Mouse (Mus musculus): ENCODE measurements around the gene Wscd2. TPM values are rescaled to one million over a fixed set of nuclear protein-coding genes. Genes with fewer than 3 reads are reported as not detected.

The Wscd2 gene
- polyA plus RNA-seq, 1 experiment from 2014 or later = 13.7 TPM

DNA sequence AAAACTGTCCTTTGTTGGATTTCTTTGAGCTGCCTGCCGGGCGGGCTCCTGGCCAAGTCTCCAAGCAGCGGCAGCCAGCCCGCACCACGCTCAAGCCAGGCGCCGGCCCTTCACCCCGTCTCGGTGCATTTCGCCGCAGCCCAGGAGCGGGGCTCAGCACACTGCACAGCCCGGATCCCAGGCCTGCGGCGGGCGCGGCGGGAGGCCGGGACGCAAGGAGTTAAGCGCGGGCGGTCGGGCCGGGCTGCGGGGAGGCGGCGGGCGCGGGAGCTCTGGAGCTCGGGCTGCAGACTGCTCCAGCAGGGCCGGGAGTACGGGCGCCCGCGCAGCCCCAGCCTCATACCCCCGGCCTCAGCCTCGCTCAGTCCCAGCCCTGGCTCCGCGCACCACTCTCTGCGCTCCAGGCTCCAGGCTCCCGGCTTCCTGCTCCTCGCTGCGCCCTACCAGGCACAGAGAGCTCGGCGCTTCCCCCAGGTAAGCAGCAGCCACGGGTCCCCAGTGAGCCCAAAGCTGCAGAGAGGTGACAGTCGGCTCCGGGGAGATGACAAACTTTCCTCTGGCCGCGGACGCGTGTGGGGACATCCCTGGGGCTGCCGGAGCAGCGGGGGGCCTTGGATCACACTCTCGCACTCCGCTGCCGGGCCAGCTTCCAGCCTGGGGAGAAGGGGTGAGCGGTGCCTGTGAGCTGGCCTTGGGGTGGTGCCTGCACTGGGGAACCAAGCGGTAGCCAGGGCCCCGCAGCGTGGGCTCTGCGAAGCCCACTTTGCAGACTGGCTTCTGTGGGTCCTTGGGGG is 531 bp downstream of the Wscd2 start:
- Histone ChIP-seq H3K27me3 (ENCODE audit: control insufficient read depth, insufficient read depth, low read length) (no peaks in the 10 kb centered on the region), H3K4me3 (replicated peaks; ENCODE audit: low read length) (peak overlapping the region; percentile 62), H3K36me3 (replicated peaks; ENCODE audit: control insufficient read depth, insufficient read depth) (no peaks in the 10 kb centered on the region), H3K4me1 (replicated peaks; ENCODE audit: control insufficient read depth, insufficient read depth, low read length) (peaks cover 27% of the 10 kb centered on the region), H3K9me3 (ENCODE audit: control insufficient read depth, low read length) (no peaks in the 10 kb centered on the region), H3K9ac (peak overlapping the region; percentile 87), H3K4me2 (replicated peaks) (peak overlapping the region; percentile 85), H3K27ac (peak overlapping the region; percentile 76)
- DNase-seq (ENCODE audit: low spot score) (peak; percentile 52), ATAC-seq (ENCODE audit: low FRiP score) (peak; percentile 81)
- WGBS = 2% methylated on average over 41 of the region's 63 CpGs

DNA sequence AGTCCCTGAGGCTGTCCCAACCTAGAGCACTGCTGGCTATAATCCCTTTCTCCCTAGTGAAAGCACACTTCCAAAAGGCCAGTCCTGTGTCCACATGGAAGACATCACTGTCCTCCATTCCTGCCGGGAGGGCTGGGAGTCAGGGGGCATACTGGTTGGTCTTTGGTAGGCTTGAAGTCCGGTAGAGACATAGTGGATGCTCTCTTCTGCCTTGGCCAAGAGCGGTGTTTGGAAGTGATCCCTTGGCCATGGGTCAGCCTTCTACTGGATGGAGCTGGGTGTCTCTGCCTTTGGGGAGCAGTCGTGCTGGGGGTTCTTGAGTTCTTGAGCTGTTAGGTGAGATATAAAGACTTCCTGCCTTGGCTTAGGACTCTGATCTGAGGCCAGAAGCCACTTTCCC is 1.4 kb downstream of the Wscd2 start:
- Histone ChIP-seq H3K9ac (peak overlapping the region; percentile 87), H3K4me1 (replicated peaks; ENCODE audit: control insufficient read depth, insufficient read depth, low read length) (peaks cover 27% of the 10 kb centered on the region), H3K27ac (no peak overlapping the region), H3K4me2 (replicated peaks) (peak overlapping the region; percentile 85), H3K36me3 (replicated peaks; ENCODE audit: control insufficient read depth, insufficient read depth) (no peaks in the 10 kb centered on the region), H3K9me3 (ENCODE audit: control insufficient read depth, low read length) (no peaks in the 10 kb centered on the region), H3K4me3 (replicated peaks; ENCODE audit: low read length) (peak overlapping the region; percentile 62), H3K27me3 (ENCODE audit: control insufficient read depth, insufficient read depth, low read length) (no peaks in the 10 kb centered on the region)
- WGBS = 72% methylated on average over 4 of the region's 4 CpGs
- no peak for DNase-seq (ENCODE audit: low spot score)
- ATAC-seq (ENCODE audit: low FRiP score) = no peak

DNA sequence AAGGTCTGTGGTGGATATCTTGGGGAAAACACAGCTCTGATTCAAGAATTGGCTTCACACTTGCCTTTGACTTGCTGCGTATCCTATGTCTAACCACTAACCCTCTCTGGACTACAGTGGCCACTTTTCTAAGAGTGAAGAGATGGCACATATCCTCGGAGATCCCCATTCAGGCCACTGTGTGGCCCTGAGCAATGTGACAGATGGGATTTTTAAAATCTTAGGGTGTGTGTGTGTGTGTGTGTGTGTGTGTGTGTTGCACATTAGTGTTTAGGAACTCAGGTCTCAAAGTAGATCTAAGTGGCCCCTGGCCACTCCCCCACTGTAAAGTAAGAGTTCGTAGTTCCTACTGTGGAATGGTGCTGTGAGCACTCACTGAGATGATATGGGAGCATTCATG is 1.9 kb downstream of the Wscd2 start:
- no peak overlapping the region for H3K27ac ChIP-seq
- no peak for ATAC-seq (ENCODE audit: low FRiP score)
- no peaks in the 10 kb centered on the region for H3K9me3 ChIP-seq (ENCODE audit: control insufficient read depth, low read length)
- peak overlapping the region; percentile 85 for H3K4me2 ChIP-seq (replicated peaks)
- H3K36me3 ChIP-seq (replicated peaks; ENCODE audit: control insufficient read depth, insufficient read depth) = no peaks in the 10 kb centered on the region
- 84% methylated on average over 3 of the region's 3 CpGs for WGBS
- H3K9ac ChIP-seq = peak overlapping the region; percentile 87; the same call in 1 of the 2 replicates
- no peak for DNase-seq (ENCODE audit: low spot score)
- H3K27me3 ChIP-seq (ENCODE audit: control insufficient read depth, insufficient read depth, low read length) = no peaks in the 10 kb centered on the region
- peak overlapping the region; percentile 62 for H3K4me3 ChIP-seq (replicated peaks; ENCODE audit: low read length)
- peaks cover 27% of the 10 kb centered on the region for H3K4me1 ChIP-seq (replicated peaks; ENCODE audit: control insufficient read depth, insufficient read depth, low read length)

DNA sequence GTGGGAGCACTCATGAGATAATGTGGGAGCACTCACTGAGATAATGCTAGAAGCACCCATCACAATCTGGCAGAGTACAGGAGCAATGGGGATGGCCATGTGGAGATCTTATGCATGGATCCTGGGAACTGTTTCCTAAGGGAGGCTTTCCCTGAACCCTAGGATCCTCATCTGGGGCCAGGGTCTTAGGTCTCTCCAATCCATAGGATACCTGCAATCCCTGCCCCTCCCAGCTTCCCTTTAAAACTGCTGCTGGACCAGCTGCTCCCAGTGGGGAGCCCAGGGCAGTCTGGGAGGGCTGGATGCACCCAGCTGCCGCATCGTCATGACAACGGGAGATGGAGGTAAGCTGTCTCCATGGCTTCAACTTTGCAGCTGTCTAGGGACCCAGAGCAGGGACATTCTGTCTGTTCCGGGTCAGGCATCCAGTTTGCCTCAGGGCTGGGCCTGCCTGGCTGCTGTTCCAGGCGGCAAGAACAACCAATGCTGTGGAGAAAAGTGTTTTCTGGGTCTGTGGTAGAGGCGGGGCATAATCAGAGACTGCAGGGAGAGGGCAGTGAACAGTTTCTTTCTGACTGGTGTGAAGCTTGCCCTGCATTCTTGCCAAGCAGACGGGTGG is 2.4 kb downstream of the Wscd2 start:
- H3K36me3 ChIP-seq (replicated peaks; ENCODE audit: control insufficient read depth, insufficient read depth) = no peaks in the 10 kb centered on the region
- H3K27ac ChIP-seq = no peak overlapping the region
- peak overlapping the region; percentile 85 for H3K4me2 ChIP-seq (replicated peaks)
- H3K27me3 ChIP-seq (ENCODE audit: control insufficient read depth, insufficient read depth, low read length) = no peaks in the 10 kb centered on the region
- ATAC-seq (ENCODE audit: low FRiP score) (no peak), DNase-seq (ENCODE audit: low spot score) (no peak)
- H3K4me1 ChIP-seq (replicated peaks; ENCODE audit: control insufficient read depth, insufficient read depth, low read length) = peaks cover 27% of the 10 kb centered on the region
- H3K9me3 ChIP-seq (ENCODE audit: control insufficient read depth, low read length) = no peaks in the 10 kb centered on the region
- 8% methylated on average over 7 of the region's 7 CpGs for WGBS
- peak overlapping the region; percentile 15 for H3K4me3 ChIP-seq (replicated peaks; ENCODE audit: low read length)
- peak overlapping the region; percentile 3; the same call in 1 of the 2 replicates for H3K9ac ChIP-seq

DNA sequence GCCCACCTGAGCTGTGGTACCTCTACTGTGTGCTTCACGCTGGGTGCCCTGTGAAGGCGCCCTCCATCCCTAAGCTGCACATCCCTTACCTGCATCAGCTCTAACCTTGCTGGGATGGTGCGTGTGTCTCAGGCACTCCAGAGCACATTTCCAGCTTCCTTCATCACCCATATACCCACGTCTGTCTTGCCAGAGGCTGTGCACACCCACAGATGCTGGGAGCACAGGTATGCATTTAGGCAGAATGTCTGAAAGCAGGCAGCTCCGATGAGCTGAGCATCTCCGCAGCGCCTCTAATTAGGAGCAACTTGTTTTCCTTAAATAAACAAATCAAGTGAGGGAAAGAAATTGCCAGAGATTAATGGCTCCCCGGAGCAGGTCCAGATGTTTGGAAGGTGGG is 3.9 kb downstream of the Wscd2 start:
- Histone ChIP-seq H3K36me3 (replicated peaks; ENCODE audit: control insufficient read depth, insufficient read depth) (no peaks in the 10 kb centered on the region), H3K27me3 (ENCODE audit: control insufficient read depth, insufficient read depth, low read length) (no peaks in the 10 kb centered on the region), H3K4me2 (replicated peaks) (peak overlapping the region; percentile 85), H3K9me3 (ENCODE audit: control insufficient read depth, low read length) (no peaks in the 10 kb centered on the region), H3K9ac (peak overlapping the region; percentile 26), H3K4me1 (replicated peaks; ENCODE audit: control insufficient read depth, insufficient read depth, low read length) (peaks cover 27% of the 10 kb centered on the region), H3K27ac (no peak overlapping the region), H3K4me3 (replicated peaks; ENCODE audit: low read length) (no peak overlapping the region)
- ATAC-seq (ENCODE audit: low FRiP score) (no peak), DNase-seq (ENCODE audit: low spot score) (no peak)
- 68% methylated on average over 8 of the region's 8 CpGs for WGBS

DNA sequence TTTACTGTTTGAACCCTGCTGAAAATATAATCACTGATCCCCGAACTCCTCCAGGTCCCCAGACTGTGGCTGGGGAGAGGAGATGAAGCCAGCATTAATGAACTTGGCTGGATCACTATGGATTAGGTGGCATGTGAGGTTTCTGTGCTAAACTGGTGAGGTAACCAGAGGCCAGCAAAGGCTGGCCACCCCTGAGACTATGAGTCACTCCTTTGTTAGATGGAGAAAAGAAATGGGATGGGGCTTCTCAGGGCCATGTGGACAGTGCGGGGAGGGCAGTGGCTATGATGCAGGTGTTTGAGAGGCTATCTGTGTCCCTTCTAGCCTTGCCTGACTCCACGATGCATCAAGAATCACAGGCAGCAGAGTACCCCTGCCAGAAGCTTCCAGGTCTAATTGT is 6.8 kb downstream of the Wscd2 start:
- H3K9ac ChIP-seq = no peak overlapping the region
- 61% methylated on average over 3 of the region's 3 CpGs for WGBS
- H3K4me3 ChIP-seq (replicated peaks; ENCODE audit: low read length) = no peak overlapping the region
- H3K4me1 ChIP-seq (replicated peaks; ENCODE audit: control insufficient read depth, insufficient read depth, low read length) = peaks cover 17% of the 10 kb centered on the region
- no peak for ATAC-seq (ENCODE audit: low FRiP score)
- H3K4me2 ChIP-seq (replicated peaks) = no peak overlapping the region
- no peaks in the 10 kb centered on the region for H3K27me3 ChIP-seq (ENCODE audit: control insufficient read depth, insufficient read depth, low read length)
- H3K36me3 ChIP-seq (replicated peaks; ENCODE audit: control insufficient read depth, insufficient read depth) = no peaks in the 10 kb centered on the region
- no peak for DNase-seq (ENCODE audit: low spot score)
- no peaks in the 10 kb centered on the region for H3K9me3 ChIP-seq (ENCODE audit: control insufficient read depth, low read length)
- H3K27ac ChIP-seq = no peak overlapping the region

DNA sequence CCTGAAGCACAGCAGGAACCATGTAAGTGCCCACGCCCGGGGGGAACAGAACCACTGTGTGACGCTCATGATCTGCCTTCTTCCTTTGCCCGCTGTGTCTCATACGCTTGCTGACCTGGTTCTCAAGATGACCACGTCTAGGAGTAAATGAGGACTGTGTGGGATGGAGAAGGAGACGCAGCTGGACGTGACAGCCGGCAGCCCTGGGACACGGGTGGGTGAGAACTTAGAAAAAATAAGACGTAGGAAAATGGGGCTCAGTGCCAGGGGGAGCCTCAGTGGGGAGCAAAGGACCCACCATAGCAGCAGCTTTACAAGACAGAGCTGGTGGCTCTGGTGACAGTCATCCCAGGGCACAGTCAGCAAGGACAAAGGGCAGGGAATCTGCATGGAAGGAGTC is 9.3 kb downstream of the Wscd2 start:
- Histone ChIP-seq H3K27ac (no peak overlapping the region), H3K4me2 (replicated peaks) (no peak overlapping the region), H3K27me3 (ENCODE audit: control insufficient read depth, insufficient read depth, low read length) (no peaks in the 10 kb centered on the region), H3K4me3 (replicated peaks; ENCODE audit: low read length) (no peak overlapping the region), H3K9me3 (ENCODE audit: control insufficient read depth, low read length) (no peaks in the 10 kb centered on the region), H3K9ac (no peak overlapping the region), H3K4me1 (replicated peaks; ENCODE audit: control insufficient read depth, insufficient read depth, low read length) (peaks cover 15% of the 10 kb centered on the region), H3K36me3 (replicated peaks; ENCODE audit: control insufficient read depth, insufficient read depth) (no peaks in the 10 kb centered on the region)
- ATAC-seq (ENCODE audit: low FRiP score) (no peak), DNase-seq (ENCODE audit: low spot score) (no peak)
- 88% methylated on average over 11 of the region's 11 CpGs for WGBS

DNA sequence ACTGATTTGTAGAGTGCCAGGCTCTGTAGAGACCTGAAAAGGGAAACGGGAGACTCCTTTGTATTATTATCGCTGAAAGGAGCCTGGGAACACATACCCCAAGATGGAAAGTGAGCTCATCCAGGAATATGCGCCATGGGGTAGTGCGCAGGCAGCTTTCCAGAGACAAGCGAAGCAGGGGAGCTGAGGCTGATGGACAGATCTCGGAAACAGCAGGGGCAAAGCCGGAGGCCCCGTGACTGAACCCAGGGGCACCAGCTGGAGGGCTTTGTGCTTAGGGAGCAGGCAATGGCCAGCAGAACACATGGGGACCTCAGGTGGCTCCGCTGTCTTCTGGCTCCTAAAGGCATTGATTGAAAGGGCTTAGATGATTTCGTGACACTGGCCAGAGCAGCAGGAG is 13.1 kb downstream of the Wscd2 start:
- no peak overlapping the region; the same call in 1 of the 2 replicates for H3K4me2 ChIP-seq (replicated peaks)
- H3K9ac ChIP-seq = peak overlapping the region; percentile 2; the same call in 1 of the 2 replicates
- no peaks in the 10 kb centered on the region for H3K9me3 ChIP-seq (ENCODE audit: control insufficient read depth, low read length)
- H3K27ac ChIP-seq = peak overlapping the region; percentile 41; the same call in 1 of the 2 replicates
- no peaks in the 10 kb centered on the region for H3K36me3 ChIP-seq (replicated peaks; ENCODE audit: control insufficient read depth, insufficient read depth)
- ATAC-seq (ENCODE audit: low FRiP score) (no peak), DNase-seq (ENCODE audit: low spot score) (no peak)
- no peak overlapping the region for H3K4me3 ChIP-seq (replicated peaks; ENCODE audit: low read length)
- no peaks in the 10 kb centered on the region for H3K27me3 ChIP-seq (ENCODE audit: control insufficient read depth, insufficient read depth, low read length)
- H3K4me1 ChIP-seq (replicated peaks; ENCODE audit: control insufficient read depth, insufficient read depth, low read length) = peaks cover 25% of the 10 kb centered on the region
- 6% methylated on average over 10 of the region's 10 CpGs for WGBS

DNA sequence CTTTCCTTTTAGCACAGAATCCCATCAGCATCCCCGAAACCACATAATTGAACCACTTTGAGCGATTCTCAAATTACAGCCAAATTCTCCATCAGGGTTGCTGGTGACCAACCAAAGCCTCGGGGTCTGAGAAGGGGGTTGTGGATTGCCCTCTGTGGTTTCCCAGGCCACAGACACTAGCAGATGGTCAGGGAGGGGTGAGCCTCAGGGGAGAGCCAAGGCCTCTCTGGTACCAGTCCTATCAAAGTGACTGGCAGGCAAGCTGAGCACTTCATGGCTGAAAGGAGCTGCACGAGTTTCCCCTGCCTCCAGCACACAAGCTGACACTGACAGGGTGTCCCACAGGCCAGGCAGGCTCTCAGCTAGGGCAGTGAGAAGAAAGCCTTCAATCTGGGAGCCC is 14.5 kb downstream of the Wscd2 start:
- DNase-seq (ENCODE audit: low spot score) (no peak), ATAC-seq (ENCODE audit: low FRiP score) (no peak)
- Histone ChIP-seq H3K36me3 (replicated peaks; ENCODE audit: control insufficient read depth, insufficient read depth) (no peaks in the 10 kb centered on the region), H3K9ac (0 out of 2 replicates have a peak overlapping the region, but pooled peaks have one; percentile 4), H3K4me2 (replicated peaks) (no peak overlapping the region), H3K27me3 (ENCODE audit: control insufficient read depth, insufficient read depth, low read length) (no peaks in the 10 kb centered on the region), H3K4me3 (replicated peaks; ENCODE audit: low read length) (no peak overlapping the region), H3K9me3 (ENCODE audit: control insufficient read depth, low read length) (no peaks in the 10 kb centered on the region), H3K4me1 (replicated peaks; ENCODE audit: control insufficient read depth, insufficient read depth, low read length) (peaks cover 25% of the 10 kb centered on the region), H3K27ac (peak overlapping the region; percentile 62)
- WGBS = 21% methylated on average over 4 of the region's 4 CpGs

All from hindbrain, embryonic 14.5 days (tissue).